Mouse (Mus musculus): ENCODE data around the gene Ccdc163.

DNA sequence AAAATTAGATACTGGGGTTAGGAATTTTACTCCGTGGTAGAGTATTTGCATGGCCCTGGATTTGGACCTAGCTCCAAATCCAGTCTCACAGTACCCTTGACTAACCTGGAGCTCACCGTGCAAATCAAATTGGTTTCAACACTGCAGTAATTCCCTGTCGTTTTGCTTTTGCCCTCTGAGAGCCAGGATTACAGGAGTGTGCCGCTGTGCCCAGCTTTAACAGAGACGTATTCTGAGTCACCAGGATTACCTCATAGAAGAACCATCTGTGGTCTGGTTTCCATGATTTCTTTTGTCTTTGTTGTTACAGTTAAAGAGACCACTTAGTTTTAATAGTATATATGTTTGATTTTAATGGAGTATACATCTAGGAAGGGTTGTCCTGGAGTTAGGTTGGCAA is 29.2 kb upstream of the Ccdc163 start:
- TF ChIP-seq CTCF (IDR thresholded peaks at IDR 0.05; ENCODE audit: extremely low read depth, insufficient read depth, insufficient read length, insufficient replicate concordance) (no peak), POLR2A (IDR thresholded peaks at IDR 0.05; ENCODE audit: low read depth, low read length) (no peak)

Data from spleen, adult 2 months (tissue).